Mouse (Mus musculus): Measurements from ENCODE around the gene Adgrv1.

Adgrv1 gene

DNA sequence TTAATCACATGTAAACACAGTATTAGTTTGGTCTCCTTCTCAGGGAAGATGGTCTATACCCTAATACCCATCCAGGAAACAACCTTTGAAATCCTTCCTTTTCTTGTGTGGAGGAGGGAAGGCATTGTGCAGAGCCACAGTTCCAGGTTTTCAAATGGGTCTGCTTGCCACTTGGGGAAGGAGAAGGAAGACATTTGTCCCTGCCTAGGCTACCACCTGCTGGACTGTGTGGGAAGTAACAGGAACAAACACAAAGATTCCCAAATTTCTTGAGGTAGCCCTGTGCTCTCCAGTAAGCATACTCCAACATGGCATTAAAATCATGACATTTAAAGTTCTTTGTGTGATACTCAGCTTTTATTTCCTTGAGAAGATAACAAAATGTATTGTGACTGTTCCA, 477.6 kb downstream of the Adgrv1 start:
- no peak for DNase-seq (ENCODE audit: extremely low spot score, low spot score)

DNA sequence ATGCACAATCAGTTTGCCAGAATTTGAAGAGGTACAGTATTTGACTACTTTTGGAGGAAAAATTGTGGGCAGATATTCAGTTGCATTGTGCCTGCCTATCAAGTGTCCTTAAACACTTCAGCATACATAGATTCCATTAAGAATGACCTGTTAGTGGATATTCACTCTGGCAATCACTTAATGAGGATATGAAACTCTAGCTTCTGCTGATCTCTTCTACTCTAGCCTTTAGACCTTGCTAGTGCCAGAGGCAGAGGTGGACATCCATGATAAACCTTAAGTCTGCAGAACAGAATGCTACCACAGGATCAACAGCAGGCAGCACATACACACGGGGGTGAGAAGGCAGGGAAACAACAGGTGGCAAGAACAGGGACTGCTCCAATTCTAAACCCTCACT, 488.5 kb downstream of the Adgrv1 start:
- DNase-seq (ENCODE audit: extremely low spot score, low spot score) = no peak

DNA sequence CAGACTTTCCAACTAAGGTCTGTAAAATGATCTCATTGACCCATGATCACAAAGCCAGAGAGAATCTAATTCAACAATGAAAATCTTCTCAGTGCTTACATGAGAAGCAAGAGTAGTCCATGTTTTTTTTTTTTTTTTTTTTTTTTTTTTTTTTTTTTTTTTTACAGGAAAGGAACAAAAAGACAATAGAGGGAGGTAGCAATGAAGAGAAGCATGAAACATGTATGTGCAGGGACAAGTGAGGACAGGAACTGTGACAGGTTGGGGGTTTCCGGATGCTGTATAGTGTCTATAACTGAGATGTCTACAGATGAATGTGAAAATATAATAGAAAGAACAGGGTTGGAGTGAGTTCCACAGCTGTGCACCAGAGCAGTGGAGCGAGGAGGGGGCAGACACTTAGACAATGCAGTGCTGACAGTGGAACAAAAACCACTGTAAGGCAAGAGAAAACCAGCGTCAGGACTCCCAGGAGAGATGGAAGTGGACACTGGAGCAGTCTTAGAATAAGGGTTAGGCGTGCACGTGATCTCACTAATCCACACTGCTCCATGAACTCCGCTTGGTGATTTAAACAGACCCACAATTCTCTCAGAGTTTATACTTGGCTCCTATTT, 490.6 kb downstream of the Adgrv1 start:
- no peak for DNase-seq (ENCODE audit: extremely low spot score, low spot score)

DNA sequence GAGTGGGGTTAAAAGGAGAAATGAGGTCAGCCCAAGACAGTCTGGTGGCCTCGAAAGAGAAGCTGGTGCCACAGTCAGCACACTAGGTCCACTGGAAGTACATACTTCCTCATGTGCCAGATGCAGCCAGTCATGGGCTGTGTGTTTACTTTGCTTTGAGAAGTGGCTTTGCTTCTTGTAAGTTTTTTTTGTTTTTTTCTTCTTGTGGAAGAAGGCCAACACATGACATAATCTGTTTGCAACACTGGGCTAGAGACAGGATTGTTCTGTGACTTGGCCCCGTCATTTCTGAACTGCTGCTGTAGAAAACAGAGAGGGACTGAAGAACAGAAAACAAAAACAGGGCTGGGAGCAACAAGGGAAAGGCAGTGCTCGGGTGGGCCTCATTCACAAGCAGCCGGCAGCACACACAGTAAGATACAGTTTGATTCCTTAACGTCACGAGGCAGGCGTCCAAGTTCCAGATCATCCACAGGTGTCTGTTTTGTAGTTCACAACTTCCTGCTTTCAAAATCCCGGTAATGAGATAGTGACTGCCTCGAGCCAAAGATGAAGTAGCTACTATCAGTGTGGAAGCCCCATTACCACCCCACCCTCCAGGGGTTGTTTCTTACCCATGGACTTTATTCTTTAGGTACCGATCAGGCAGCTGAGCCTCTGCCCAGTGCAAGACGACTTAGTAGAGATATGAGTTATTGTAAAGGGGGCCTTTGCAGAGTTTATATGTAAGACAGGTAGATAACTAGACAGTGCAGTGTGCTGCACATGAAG, 496.1 kb downstream of the Adgrv1 start:
- DNase-seq (ENCODE audit: extremely low spot score, low spot score) = no peak

DNA sequence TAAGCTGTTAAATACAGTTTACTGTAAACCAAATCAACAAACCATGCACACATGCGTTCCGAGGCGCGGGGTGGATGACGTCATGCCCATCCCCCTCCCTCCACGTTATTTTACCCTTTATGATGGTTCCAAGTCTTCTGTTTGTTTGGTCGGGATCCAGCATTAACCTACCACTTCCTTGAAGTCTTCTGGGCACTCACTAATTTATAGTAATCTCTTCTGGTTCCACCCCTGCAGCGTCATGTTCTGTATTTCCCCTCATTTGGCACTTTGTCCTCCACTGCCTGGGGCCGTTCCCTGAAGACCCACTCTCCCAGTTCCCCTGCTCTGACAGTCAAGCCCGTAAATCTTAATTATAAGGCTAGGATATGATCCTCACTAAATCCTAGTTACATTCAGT, 497.0 kb downstream of the Adgrv1 start:
- no peak for DNase-seq (ENCODE audit: extremely low spot score, low spot score)

DNA sequence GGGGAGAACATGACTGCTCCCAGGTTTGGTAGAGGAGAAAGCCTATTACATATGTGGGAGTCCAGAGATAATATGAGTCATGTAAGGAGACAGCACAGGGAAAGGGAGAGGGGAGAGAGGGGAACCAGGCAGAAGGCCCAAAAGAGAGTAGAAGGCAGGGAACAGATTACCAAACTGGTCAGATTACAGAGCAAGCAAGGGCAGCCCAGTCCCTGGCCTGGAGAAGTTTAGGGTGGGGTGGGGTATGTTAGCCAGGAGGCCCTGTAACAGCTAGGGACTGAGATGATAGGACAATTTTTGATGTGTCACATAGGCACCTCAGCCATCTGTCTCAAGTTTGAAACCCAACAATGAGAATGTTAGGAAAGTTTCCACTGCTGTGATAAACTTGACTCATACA, 498.5 kb downstream of the Adgrv1 start:
- DNase-seq (ENCODE audit: extremely low spot score, low spot score) = no peak

DNA sequence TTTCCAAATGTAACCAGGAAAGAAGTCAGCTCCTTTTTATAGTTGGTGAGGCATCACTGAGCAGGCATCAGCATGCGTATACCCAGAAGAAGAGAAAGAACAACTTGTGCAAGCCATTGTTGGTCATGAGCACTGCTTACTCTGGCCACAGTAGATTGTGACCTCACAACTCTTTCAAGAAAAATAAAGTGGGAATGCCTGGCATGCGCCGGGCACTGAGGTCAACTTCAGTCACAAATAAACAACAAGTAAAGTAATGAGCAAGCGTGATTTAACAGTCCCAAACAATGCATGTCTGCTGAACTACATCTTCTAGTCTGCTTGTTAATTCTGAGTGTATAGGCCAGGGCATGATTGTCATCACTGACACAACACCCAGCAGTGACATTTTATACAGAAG, 499.6 kb downstream of the Adgrv1 start:
- DNase-seq (ENCODE audit: extremely low spot score, low spot score) = no peak

DNA sequence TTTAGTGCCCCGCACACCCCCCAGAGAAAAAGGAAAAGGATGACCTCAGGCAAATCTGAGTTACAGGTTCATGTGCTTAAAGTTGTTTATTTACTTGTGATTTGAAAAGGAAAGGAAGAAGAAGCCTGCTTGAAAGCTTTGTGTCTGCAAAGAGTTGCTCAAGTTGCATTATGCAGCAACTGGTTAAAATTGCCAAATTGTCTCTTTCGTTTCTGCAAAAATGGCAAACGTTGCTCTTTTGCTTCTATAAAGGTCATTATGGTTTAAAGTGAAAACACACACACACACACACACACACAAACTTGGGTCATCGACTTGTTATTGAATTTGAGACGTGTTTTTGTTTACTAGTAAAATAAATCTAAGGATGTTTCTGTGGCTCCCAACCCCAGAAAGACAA, 500.3 kb downstream of the Adgrv1 start:
- DNase-seq (ENCODE audit: extremely low spot score, low spot score) = no peak

DNA sequence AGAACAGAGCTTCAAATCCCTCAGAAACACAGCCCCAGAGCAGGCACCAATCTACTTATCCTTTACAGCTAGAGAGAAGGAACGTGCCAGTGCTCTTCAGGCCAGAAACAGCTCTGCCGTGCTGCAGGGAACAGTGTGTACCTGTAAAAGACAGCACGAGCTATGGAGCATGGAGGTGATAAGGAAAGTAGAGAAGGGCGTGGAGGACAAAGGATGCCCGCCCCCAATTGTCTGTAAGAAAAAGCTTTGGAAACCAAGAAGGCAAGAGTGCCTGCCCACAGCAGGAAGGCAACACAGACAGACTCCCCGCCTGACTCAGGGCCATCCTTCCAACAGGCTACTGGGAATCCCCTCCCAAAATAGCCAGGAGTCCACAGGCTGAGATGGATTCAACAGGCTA, 501.1 kb downstream of the Adgrv1 start:
- DNase-seq (ENCODE audit: extremely low spot score, low spot score) = no peak

DNA sequence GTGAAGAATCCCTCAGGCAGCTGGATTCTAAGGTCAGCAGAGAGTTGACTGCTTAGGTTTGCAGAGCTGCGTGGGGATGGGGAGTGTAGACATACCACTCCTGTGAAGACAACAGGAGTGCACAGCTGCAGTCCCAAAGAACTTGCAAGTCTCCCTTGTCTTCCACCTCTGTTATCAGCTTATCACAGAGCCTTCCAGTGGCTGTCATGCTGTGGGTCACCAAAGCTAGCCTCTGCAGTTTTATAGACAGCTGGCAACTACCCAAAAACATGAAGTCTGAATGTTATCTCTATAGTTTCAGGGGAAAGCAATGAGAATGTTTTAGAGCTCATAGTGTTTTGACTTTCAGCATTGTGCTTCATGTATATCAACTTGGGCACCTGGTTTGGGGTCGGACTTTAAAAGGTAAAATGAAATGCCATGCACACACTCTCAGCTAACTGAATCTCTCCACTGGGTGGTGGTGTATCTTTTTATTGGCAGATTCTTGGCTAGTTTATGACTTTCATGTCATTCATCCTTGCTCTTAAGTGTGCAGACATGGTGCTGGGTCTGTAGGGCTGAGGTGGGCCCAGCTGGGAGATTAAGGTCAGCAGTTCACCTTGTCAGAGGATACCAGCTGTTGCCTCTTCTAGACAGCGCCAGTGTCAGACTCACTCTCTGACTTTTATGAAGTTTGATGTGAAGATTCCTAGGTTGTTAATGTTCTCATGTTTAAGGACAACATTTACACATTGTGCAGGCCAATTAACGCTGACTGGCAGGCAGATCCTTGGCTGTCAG, 502.0 kb downstream of the Adgrv1 start:
- DNase-seq (ENCODE audit: extremely low spot score, low spot score) = no peak

DNA sequence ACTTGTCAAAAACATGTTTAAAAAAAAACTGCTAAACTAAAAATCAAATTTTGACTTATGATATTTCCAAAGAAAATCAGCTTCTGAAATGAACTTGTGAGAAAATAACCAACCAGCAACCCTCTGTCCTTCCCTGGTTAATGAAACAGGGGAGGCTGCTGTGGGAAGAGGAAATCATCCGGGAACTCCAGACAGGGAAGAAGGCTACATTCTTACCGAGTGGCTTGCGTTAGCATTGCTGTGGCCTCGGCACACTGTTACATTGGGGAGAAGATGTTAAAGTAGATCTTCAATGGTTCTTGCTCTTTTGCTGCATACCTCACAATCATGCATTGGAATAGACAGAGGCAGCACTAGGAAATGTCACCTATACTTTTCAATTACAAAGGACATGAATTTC, 507.1 kb downstream of the Adgrv1 start:
- DNase-seq (ENCODE audit: extremely low spot score, low spot score) = no peak

DNA sequence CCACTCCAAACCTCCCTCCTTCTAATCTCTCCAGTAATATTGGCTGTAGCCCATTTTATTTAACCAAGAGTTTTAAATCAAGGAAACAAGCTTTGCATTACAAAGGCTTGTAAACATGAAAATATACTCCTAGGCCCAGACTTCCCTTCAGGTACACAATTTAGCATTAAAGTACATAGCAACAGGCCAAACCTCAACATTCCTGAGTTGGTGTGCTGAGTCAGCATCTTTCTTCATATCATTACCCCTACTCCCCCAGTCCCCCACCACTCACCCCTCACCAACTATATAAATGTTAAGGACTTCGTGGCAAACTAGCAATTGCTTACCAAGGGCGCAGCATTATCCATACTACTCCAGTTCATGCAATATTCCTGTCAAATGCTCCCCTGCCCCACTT, 510.7 kb downstream of the Adgrv1 start:
- no peak for DNase-seq (ENCODE audit: extremely low spot score, low spot score)

DNA sequence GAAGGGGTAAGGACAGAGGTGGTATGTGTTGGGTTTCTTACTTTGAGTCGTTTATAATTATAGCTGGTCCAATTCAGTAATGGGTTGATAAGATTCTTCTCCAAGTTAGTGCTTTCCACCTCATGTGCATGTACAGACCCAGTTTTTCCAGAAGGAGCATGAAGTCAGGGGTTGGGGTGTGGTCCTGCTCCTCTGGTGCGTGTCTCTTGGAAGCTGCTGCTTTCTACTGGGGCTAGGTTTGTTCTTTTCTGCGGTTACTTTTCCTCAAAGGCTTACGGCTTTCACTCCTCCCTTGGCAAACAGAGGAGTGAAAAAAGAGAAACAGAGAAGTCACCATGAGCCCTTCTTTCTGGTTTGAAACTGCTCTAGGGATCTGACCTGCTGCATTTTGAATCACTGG, 522.5 kb downstream of the Adgrv1 start:
- DNase-seq (ENCODE audit: extremely low spot score, low spot score) = no peak

DNA sequence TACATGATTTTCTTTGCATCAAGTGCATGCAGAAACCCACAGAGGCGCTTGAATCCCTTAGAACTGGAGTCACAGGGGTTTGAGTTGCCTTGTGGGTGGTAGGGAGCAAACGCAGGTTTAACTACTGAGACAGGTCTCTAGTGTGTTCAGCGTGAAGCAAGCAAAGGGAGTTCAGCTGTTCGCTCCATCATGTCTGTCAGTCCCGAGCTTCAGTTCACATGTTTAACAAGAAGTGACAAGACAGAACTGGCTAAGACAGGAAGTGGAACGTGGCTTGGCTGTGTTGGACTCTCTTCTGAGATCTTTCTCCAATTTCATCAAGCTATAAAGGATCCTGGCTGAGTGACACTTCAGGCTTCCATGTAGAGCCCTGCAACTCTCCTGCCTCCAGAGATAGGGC, 523.3 kb downstream of the Adgrv1 start:
- DNase-seq (ENCODE audit: extremely low spot score, low spot score) = no peak

DNA sequence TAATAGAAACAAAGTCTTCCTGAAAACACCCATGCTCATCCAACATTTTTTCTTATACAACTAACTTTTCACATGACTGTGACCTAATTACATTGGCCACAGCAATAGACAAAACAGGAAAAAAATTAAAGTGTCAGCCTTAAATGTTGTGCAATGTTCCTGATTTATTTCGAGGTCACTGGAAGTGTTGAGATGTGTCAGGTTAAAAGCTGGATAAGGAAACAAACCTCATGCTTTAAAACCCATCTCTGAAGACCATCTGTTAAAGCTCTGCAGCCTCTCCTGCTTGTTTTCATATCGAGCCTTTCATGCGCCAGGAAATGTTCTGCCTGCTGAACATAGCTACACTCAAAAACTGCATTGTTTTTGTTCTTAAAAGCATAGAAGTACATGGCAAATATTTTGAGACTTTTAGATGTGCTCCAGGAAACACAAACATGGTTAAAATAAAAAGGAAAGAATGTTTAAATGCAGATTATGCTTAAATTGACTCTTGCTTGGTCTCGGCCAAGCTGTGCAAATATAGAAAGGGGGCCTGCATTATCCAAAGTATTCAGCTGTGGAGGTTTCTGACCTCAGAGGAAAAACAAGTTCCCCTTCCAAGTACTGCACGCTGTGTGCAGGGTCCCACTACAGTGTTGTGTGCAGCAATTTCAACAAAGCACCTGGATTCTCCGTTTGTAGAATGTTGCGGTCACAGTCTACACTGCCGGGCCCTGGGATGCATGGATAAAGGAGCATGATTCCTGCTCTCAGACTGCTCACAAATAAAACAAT, 524.2 kb downstream of the Adgrv1 start:
- DNase-seq (ENCODE audit: extremely low spot score, low spot score) = no peak

DNA sequence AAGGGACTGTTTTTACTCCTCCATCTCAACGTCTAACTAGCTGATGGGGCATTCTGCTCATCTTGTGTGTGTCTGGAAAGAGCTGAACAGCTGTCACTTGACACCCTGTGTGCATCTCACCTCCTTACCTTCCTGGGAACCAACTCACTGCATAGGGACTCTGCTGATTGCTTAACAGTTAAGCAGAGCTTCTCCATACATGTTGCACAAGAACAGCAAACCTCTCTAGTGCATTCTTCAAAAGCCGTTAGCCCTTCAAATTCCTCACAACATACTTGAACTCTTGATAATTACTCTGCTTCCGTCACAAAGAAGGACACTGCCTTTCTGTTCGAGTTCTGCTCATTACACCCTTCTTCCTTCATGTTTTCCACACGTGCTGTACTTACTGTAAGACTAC, 525.5 kb downstream of the Adgrv1 start:
- DNase-seq (ENCODE audit: extremely low spot score, low spot score) = no peak

DNA sequence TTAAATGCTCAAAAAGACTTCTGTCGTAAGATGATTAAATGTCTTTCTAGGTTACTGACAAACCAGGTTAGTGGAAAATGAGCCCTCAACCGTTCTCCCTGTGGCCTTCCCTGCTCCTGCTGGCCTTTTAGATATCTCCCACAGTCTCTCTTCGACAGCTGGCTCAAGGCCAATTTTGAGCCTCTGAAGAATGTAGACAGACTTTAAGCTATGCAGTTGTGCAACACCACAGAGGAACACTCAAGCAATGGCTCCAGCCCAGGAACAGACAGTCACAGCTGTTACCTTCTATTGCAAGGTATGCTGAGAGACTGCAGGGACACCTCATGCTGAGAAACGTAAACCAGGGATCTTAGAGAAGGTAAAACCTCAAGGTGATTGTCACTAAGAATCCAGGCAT, 529.2 kb downstream of the Adgrv1 start:
- no peak for DNase-seq (ENCODE audit: extremely low spot score, low spot score)

DNA sequence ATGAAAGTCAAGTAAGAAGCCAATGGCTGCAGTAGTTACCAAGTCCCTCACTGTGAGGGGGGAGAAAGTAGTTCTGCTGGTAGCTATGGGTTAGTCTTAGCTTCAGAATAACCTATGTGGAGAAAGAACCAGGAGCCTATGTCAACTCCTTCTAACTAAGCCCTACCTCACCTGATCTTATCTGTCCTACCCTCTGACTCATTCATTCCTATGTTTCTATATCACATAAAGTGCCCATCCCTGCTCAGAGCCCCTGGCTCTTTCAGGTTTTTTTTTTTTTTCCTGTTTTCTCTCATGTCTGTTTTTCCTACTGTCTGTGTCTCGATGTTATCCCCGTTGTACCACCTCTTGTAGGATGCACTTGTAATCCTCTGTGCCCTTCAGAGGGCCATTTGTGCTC, 536.5 kb downstream of the Adgrv1 start:
- DNase-seq (ENCODE audit: extremely low spot score, low spot score) = no peak

DNA sequence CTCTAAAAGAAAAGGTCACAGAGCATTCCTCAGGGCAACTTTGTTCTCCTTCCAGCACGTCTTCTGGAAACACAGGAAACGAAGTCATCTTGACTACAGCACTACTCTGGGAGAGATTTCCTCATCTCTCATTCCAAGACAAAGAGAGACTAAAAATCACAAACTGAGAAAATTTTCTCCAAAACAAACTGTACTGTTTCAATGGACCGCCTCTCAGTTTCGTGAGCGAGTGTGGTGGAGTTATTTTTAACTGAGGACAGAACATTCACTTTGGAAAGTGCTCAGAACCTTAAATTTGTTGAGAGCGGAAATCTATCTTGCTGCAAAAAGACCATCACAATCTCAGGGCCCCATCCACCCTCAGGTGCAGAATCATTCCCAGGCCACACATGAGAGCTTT, 538.4 kb downstream of the Adgrv1 start:
- no peak for DNase-seq (ENCODE audit: extremely low spot score, low spot score)

DNA sequence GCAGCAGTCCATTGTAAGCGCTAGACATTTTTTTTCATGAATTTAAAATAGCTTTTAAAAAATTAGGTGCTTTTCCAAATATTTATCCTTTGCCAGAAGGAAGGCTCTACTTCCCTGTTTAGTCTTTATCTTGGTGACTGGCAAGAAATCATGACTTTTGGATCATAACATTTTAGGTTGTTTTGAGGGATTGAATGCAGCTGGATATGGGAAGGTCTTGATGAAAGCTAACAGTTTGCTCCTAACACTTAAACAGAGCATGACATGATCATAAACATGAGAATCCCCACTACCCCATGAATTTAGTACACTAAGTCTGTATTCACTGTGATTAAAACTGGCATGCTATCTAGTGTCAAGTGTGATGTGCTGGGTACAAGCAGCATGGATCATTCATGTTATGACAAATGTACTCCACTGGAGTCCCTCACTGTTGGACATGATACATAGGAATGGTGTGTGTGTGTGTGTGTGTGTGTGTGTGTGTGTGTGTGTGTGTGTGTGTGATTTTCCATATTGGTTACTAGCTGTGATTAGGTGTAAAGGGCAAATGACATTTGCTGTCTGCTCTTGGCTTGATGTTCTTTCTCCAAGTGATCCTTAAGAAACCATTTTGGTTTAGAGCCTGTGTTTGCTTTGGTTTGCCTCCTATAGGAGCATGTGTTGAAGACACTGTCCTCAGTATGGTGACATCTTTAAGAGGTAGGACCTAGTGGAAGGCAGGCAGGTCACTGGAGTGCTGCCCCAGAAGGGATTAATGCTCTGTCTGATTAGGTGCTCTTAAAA, 542.7 kb downstream of the Adgrv1 start:
- DNase-seq (ENCODE audit: extremely low spot score, low spot score) = no peak
